Mouse (Mus musculus): ENCODE data around the gene Gemin8. TPM values are rescaled to one million over a fixed set of nuclear protein-coding genes. Genes with fewer than 3 reads are reported as not detected.

Gemin8 gene
- polyA plus RNA-seq, 2 experiments from 2014 or later, result 21.4 to 30.8 TPM

- ATAC-seq, result no peak
Measured at GRCm38 (mm10) chrX:166230515-166231267, 60.4 kb downstream of the Gemin8 start.

- peak; percentile 26 for ATAC-seq
Measured at GRCm38 (mm10) chrX:166236131-166236530, 65.9 kb downstream of the Gemin8 start.

GRCm38 (mm10) chrX:166238831-166239460, 68.7 kb downstream of the Gemin8 start, which contains the start of gene Gpm6b:
Gpm6b (plus strand) TSS chrX:166238911.
- ATAC-seq, result peak; percentile 63

- peak; percentile 23 for ATAC-seq
Measured at GRCm38 (mm10) chrX:166239520-166239919, 69.3 kb downstream of the Gemin8 start.

Other genes with a start within 250 kb of the Gemin8 start
- gene Gpm6b, start 68.5 kb downstream of the Gemin8 start, polyA plus RNA-seq (2017; shearing (Covaris generic)), result 10 to 100 TPM; 27.0 to 27.6 TPM